Mouse (Mus musculus): ENCODE data around the gene Ism1.

Gene Ism1

GRCm38 (mm10) chr2:139714206-139714605, 36.2 kb downstream of the Ism1 start:
- DNase-seq (ENCODE audit: low read depth, low spot score): no peak

GRCm38 (mm10) chr2:139717772-139718171, 39.8 kb downstream of the Ism1 start:
- DNase-seq (ENCODE audit: low read depth, low spot score): peak; percentile 80

- peak; percentile 48 for DNase-seq (ENCODE audit: low read depth, low spot score)
Measured at GRCm38 (mm10) chr2:139722700-139723099, 44.7 kb downstream of the Ism1 start.

GRCm38 (mm10) chr2:139723304-139723703, 45.3 kb downstream of the Ism1 start:
- no peak for DNase-seq (ENCODE audit: low read depth, low spot score)

GRCm38 (mm10) chr2:139724202-139724838, 46.3 kb downstream of the Ism1 start:
- no peak for DNase-seq (ENCODE audit: low read depth, low spot score)

GRCm38 (mm10) chr2:139725328-139725727, 47.4 kb downstream of the Ism1 start:
- peak; percentile 20 for DNase-seq (ENCODE audit: low read depth, low spot score)

GRCm38 (mm10) chr2:139728060-139728459, 50.1 kb downstream of the Ism1 start:
- no peak for DNase-seq (ENCODE audit: low read depth, low spot score)

GRCm38 (mm10) chr2:139729377-139729776, 51.4 kb downstream of the Ism1 start:
- no peak for DNase-seq (ENCODE audit: low read depth, low spot score)

GRCm38 (mm10) chr2:139742381-139742780, 64.4 kb downstream of the Ism1 start:
- DNase-seq (ENCODE audit: low read depth, low spot score): no peak

- DNase-seq (ENCODE audit: low read depth, low spot score): no peak
Measured at GRCm38 (mm10) chr2:139757021-139757420, 79.0 kb downstream of the Ism1 start.

GRCm38 (mm10) chr2:139757456-139757855, 79.5 kb downstream of the Ism1 start:
- DNase-seq (ENCODE audit: low read depth, low spot score): no peak

GRCm38 (mm10) chr2:139764355-139764754, 86.4 kb downstream of the Ism1 start:
- DNase-seq (ENCODE audit: low read depth, low spot score): no peak

- DNase-seq (ENCODE audit: low read depth, low spot score): no peak
Measured at GRCm38 (mm10) chr2:139774949-139775570, 97.1 kb downstream of the Ism1 start.

- DNase-seq (ENCODE audit: low read depth, low spot score): no peak
Measured at GRCm38 (mm10) chr2:139776644-139777043, 98.7 kb downstream of the Ism1 start.

- DNase-seq (ENCODE audit: low read depth, low spot score): peak; percentile 42
Measured at GRCm38 (mm10) chr2:139778283-139778682, 100.3 kb downstream of the Ism1 start.

- DNase-seq (ENCODE audit: low read depth, low spot score): no peak
Measured at GRCm38 (mm10) chr2:139783318-139783850, 105.4 kb downstream of the Ism1 start.

GRCm38 (mm10) chr2:139784465-139784864, 106.5 kb downstream of the Ism1 start:
- no peak for DNase-seq (ENCODE audit: low read depth, low spot score)

GRCm38 (mm10) chr2:139784946-139785345, 107.0 kb downstream of the Ism1 start:
- DNase-seq (ENCODE audit: low read depth, low spot score): no peak

- peak; percentile 8 for DNase-seq (ENCODE audit: low read depth, low spot score)
Measured at GRCm38 (mm10) chr2:139788658-139789057, 110.7 kb downstream of the Ism1 start.

GRCm38 (mm10) chr2:139792345-139793120, 114.6 kb downstream of the Ism1 start:
- peak; percentile 52 for DNase-seq (ENCODE audit: low read depth, low spot score)

GRCm38 (mm10) chr2:139804041-139804440, 126.1 kb downstream of the Ism1 start:
- no peak for DNase-seq (ENCODE audit: low read depth, low spot score)

GRCm38 (mm10) chr2:139807887-139808286, 129.9 kb downstream of the Ism1 start:
- no peak for DNase-seq (ENCODE audit: low read depth, low spot score)
